Mouse (Mus musculus) kidney, adult 2 months (tissue): ENCODE measurements around the gene Btnl2. TPM values are rescaled to one million over a fixed set of nuclear protein-coding genes. Genes with fewer than 3 reads are reported as not detected.

Experiments
- DNase-seq: peaks from one replicate; pipeline ENCODE4 v3.0.0; 2021
- H3K27ac ChIP-seq: fragments of 200-500 bp; 2 replicates; pipeline ENCODE4 v1.5.1; 2012; ENCODE audit warnings: low read depth, low read length, control low read depth, inconsistent platforms; ENCODE audit not compliant: insufficient read depth
- H3K27me3 ChIP-seq: fragments of 200-500 bp; replicated peaks from 2 replicates; pipeline ENCODE4 v1.6.1; 2012; ENCODE audit warnings: mild to moderate bottlenecking, moderate library complexity, low read length, inconsistent platforms; ENCODE audit not compliant: control insufficient read depth, insufficient read depth
- H3K36me3 ChIP-seq: fragments of 200-500 bp; 2 replicates; pipeline ENCODE4 v1.6.1; 2012; ENCODE audit warnings: mild to moderate bottlenecking, moderate library complexity, low read length, inconsistent platforms; ENCODE audit not compliant: control insufficient read depth, insufficient read depth
- H3K4me1 ChIP-seq: fragments of 200-500 bp; 2 replicates; pipeline ENCODE4 v1.6.1; 2011; ENCODE audit warnings: low read length; ENCODE audit not compliant: control insufficient read depth, insufficient read depth
- H3K4me3 ChIP-seq: fragments of 200-500 bp; 2 replicates; pipeline ENCODE4 v1.5.1; 2011; ENCODE audit warnings: mild to moderate bottlenecking, low read depth, low read length, control low read depth; ENCODE audit not compliant: insufficient read depth
- CTCF ChIP-seq: fragments of 200-500 bp; conservative IDR thresholded peaks from 2 replicates; pipeline ENCODE4 v1.5.1; 2011; ENCODE audit warnings: low read depth, mild to moderate bottlenecking, control low read depth, low read length, moderate library complexity, mixed read lengths; ENCODE audit not compliant: insufficient read depth, insufficient read length
- POLR2A ChIP-seq: fragments of 200-500 bp; IDR thresholded peaks from one replicate; pipeline ENCODE4 v1.6.1; 2011; ENCODE audit warnings: low read depth, low read length, control low read depth
- WGBS: fragments of 180-500 bp; shearing (Covaris S2); methylation state at CpG from one replicate; pipeline ENCODE4 v1.1.7; 2018; 5-methylcytosine and 5-hydroxymethylcytosine counted together
- polyA plus RNA-seq: library from polyadenylated mRNA; depleted of rRNA; stranded (reverse); fragments of >200 nt; gene quantifications from 2 replicates; pipeline ENCODE4 v1.2.3, GENCODE M21; 2012

The Btnl2 gene
- polyA plus RNA-seq, 1 experiment, result 0.11 TPM

DNA sequence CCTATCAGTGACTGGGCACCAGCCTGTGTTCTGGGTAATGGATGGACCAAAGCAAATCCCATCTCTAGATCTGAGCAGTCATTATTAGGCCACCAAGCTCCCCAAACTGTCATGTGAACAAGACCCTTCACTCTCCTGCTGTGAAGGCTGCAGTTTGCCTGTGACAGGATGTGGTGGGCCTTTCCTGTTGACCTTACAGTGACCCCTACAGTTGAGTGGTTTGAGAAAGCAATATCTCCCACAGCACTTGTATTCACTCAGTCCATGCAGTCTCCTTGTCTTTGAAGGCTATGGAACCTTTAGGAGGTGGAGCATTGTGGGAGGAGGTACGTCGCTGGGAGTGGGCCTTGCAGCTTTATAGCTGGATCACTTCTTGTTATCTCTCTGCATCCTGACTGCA, 24.8 kb upstream of the Btnl2 start:
- WGBS, result 66% methylated on average over 2 of the region's 2 CpGs
- DNase-seq, result no peak

DNA sequence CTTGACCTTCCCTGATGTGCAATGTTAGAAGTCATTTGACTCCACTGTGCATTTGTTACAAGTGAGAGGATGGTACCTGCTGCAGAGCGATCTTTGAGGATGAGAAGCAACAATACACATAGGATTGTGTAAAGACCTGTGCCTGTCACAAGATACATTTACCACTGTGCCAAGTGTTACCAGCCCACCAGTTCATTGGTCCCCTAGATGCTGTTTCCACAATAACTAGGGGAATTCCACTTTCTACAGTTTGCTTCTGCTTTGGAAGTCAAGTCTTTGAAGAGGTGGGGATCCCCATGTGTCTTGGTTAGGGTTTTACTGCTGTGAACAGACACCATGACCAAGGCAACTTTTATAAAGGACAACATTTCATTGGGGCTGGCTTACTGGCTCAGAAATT, 23.4 kb upstream of the Btnl2 start:
- H3K27me3 ChIP-seq, result no peaks in the 10 kb centered on the region
- no peaks in the 10 kb centered on the region for H3K4me1 ChIP-seq
- H3K36me3 ChIP-seq, result no peaks in the 10 kb centered on the region
- 90% methylated on average over 1 of the region's 1 CpGs for WGBS
- TF ChIP-seq CTCF (no peak), POLR2A (no peak)
- no peak overlapping the region for H3K27ac ChIP-seq
- no peak overlapping the region for H3K4me3 ChIP-seq
- no peak for DNase-seq

More for the DNA sequence above, 24.8 kb upstream of the Btnl2 start:
- Histone ChIP-seq H3K4me1 (no peaks in the 10 kb centered on the region), H3K36me3 (no peaks in the 10 kb centered on the region), H3K27ac (no peak overlapping the region), H3K27me3 (no peaks in the 10 kb centered on the region), H3K4me3 (no peak overlapping the region)
- no peak for TF ChIP-seq CTCF
- no peak for TF ChIP-seq POLR2A

- peak; percentile 14 for DNase-seq
- 47% methylated on average over 3 of the region's 3 CpGs for WGBS
- TF ChIP-seq CTCF (no peak), POLR2A (no peak)
- H3K36me3 ChIP-seq, result no peaks in the 10 kb centered on the region
- H3K27ac ChIP-seq, result no peak overlapping the region
- H3K4me3 ChIP-seq, result no peak overlapping the region
- no peaks in the 10 kb centered on the region for H3K4me1 ChIP-seq
- no peaks in the 10 kb centered on the region for H3K27me3 ChIP-seq
Measured at GRCm38 (mm10) chr17:34340619-34341402, 13.8 kb upstream of the Btnl2 start.

- no peaks in the 10 kb centered on the region for H3K27me3 ChIP-seq
- 87% methylated on average over 4 of the region's 4 CpGs for WGBS
- no peak for DNase-seq
- no peaks in the 10 kb centered on the region for H3K36me3 ChIP-seq
- TF ChIP-seq CTCF (no peak), POLR2A (no peak)
- no peaks in the 10 kb centered on the region for H3K4me1 ChIP-seq
- H3K4me3 ChIP-seq, result no peak overlapping the region
- H3K27ac ChIP-seq, result no peak overlapping the region
Measured at GRCm38 (mm10) chr17:34344882-34345281, 9.7 kb upstream of the Btnl2 start.

DNA sequence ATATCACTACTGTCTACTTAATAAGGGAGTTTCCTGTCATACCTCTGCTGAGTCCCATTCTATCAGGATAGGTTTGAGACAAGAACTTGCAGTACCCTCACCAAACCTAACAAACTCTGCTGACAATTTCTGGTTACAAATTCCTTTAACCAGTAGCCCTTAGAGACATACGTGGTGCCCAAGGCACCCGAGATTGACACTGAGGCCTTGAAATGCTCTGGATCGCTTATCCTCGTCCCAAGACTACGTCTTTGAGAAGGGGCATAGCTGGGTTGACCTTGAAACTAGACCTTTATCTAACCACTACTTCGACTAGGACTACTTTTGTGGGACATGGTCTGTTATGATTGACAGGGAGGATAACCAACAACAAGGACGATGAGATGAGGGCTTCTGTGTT, 9.1 kb upstream of the Btnl2 start:
- H3K4me3 ChIP-seq, result no peak overlapping the region
- no peaks in the 10 kb centered on the region for H3K27me3 ChIP-seq
- no peak for TF ChIP-seq POLR2A
- TF ChIP-seq CTCF, result no peak
- 86% methylated on average over 7 of the region's 7 CpGs for WGBS
- no peak for DNase-seq
- H3K4me1 ChIP-seq, result no peaks in the 10 kb centered on the region
- no peak overlapping the region for H3K27ac ChIP-seq
- H3K36me3 ChIP-seq, result no peaks in the 10 kb centered on the region

DNA sequence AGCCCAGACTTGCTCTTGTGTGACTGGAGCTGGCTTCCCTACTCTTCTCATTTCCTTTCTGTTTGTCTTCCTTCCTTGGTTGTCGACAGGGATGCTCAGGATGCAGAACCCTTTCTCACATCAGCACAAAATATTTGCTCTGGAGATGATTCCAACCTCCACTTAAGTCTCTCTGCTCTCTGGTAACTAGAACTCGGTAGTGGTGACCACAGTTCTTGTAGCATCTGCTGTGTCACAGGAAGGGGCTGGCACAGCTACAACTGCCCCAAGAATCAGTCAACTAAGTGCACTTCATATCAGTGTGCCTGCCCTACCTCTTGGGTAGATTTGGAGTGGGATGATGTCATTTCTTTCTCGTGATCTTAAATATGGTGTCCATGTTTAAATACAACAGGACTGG, 8.6 kb upstream of the Btnl2 start:
- H3K27me3 ChIP-seq, result no peaks in the 10 kb centered on the region
- TF ChIP-seq CTCF, result no peak
- TF ChIP-seq POLR2A, result no peak
- no peak overlapping the region for H3K4me3 ChIP-seq
- DNase-seq, result no peak
- no peaks in the 10 kb centered on the region for H3K36me3 ChIP-seq
- WGBS, result 65% methylated on average over 3 of the region's 3 CpGs
- no peak overlapping the region for H3K27ac ChIP-seq
- no peaks in the 10 kb centered on the region for H3K4me1 ChIP-seq

DNA sequence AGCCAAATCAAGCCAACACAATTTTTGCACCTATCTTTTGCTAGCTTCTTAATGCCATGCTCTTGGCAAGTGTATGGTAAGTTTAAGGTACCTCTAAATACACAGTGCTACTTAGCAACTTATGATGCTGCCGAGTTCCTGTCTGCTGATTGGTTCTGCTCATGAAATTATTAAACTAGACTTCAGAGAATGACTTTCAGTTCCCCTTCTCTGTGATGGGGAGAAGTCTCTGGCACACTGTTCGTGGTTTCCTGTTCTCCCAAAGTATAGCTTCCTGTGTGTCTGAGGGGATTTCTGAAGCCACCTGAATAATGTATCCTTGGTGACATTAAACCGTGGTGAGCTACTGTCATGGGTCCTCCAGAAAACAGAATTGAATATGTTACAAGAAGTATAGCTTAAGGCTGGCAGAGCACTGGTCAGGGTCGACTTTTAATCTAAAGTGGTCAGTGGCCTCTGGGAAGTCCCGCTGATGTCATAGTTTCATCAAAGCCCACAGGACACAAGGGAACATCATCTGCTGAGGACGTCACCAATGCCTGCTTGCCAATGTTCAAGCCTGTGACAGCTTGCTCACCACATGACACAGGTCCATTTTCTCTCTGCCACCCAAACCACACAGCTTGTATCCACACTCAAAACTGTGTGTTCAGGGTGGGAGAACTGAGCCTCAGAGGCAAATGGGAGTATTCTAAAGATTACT, 6.9 kb upstream of the Btnl2 start:
- peak; percentile 70 for DNase-seq
- 62% methylated on average over 6 of the region's 6 CpGs for WGBS
- Histone ChIP-seq H3K4me3 (no peak overlapping the region), H3K36me3 (no peaks in the 10 kb centered on the region), H3K27me3 (no peaks in the 10 kb centered on the region), H3K27ac (no peak overlapping the region), H3K4me1 (no peaks in the 10 kb centered on the region)
- TF ChIP-seq POLR2A, result no peak
- no peak for TF ChIP-seq CTCF
